Mouse (Mus musculus): ENCODE data around the gene Zar1l. TPM values are rescaled to one million over a fixed set of nuclear protein-coding genes. Genes with fewer than 3 reads are reported as not detected.

Zar1l gene
- not detected in 2 replicates for total RNA-seq (2014; rRNA removed)
- not detected in 2 replicates for polyA plus RNA-seq (2015; fragmentation: Nextera tagmentation; extraction: Ambion mirVana)

GRCm38 (mm10) chr5:150518064-150518463 lies at the start of gene Zar1l:
Zar1l (minus strand) TSS chr5:150518164.
- WGBS = 66% methylated on average over 4 of the region's 4 CpGs
- no peaks in the 10 kb centered on the region for H3K9me3 ChIP-seq (ENCODE audit: low read length)
- no peak within 1 kb of the TSS for H3K4me2 ChIP-seq (ENCODE audit: low read depth, low read length, poor library complexity, severe bottlenecking)
- ATAC-seq (ENCODE audit: low FRiP score) (no peak), DNase-seq (ENCODE audit: low spot score) (no peak)
- no peaks in the 10 kb centered on the region for H3K27me3 ChIP-seq (ENCODE audit: insufficient read depth, low read length)
- no peak within 1 kb of the TSS for H3K9ac ChIP-seq (replicated peaks; ENCODE audit: low read length, poor library complexity, severe bottlenecking)
- TF ChIP-seq CTCF (IDR thresholded peaks at IDR 0.05) = no peak
- no peak within 1 kb of the TSS for H3K4me3 ChIP-seq (ENCODE audit: low read depth, low read length)
- H3K27ac ChIP-seq (ENCODE audit: low read depth, low read length) = no peak within 1 kb of the TSS
- no peaks in the 10 kb centered on the region for H3K36me3 ChIP-seq (ENCODE audit: insufficient read depth, low read length)
- no peaks in the 10 kb centered on the region for H3K4me1 ChIP-seq (ENCODE audit: insufficient read depth, low read length)

- H3K36me3 ChIP-seq (ENCODE audit: insufficient read depth, low read length) = 0 out of 2 replicates have a peak, but pooled peaks cover 9% of the 10 kb centered on the region
- 91% methylated on average over 5 of the region's 5 CpGs for WGBS
- no peak overlapping the region for H3K27ac ChIP-seq (ENCODE audit: low read depth, low read length)
- H3K27me3 ChIP-seq (ENCODE audit: insufficient read depth, low read length) = no peaks in the 10 kb centered on the region
- no peaks in the 10 kb centered on the region for H3K4me1 ChIP-seq (ENCODE audit: insufficient read depth, low read length)
- no peak overlapping the region for H3K4me3 ChIP-seq (ENCODE audit: low read depth, low read length)
- ATAC-seq (ENCODE audit: low FRiP score) = no peak
- TF ChIP-seq CTCF (IDR thresholded peaks at IDR 0.05) = no peak
- no peak for DNase-seq (ENCODE audit: low spot score)
- no peak overlapping the region for H3K4me2 ChIP-seq (ENCODE audit: low read depth, low read length, poor library complexity, severe bottlenecking)
- no peak overlapping the region for H3K9ac ChIP-seq (replicated peaks; ENCODE audit: low read length, poor library complexity, severe bottlenecking)
- no peaks in the 10 kb centered on the region for H3K9me3 ChIP-seq (ENCODE audit: low read length)
Measured at GRCm38 (mm10) chr5:150566971-150567370, 49.0 kb upstream of the Zar1l start.

- H3K9me3 ChIP-seq (ENCODE audit: low read length) = no peaks in the 10 kb centered on the region
- H3K4me3 ChIP-seq (ENCODE audit: low read depth, low read length) = no peak overlapping the region
- no peaks in the 10 kb centered on the region for H3K27me3 ChIP-seq (ENCODE audit: insufficient read depth, low read length)
- DNase-seq (ENCODE audit: low spot score) (no peak), ATAC-seq (ENCODE audit: low FRiP score) (no peak)
- WGBS = 55% methylated on average over 3 of the region's 3 CpGs
- no peak overlapping the region for H3K9ac ChIP-seq (replicated peaks; ENCODE audit: low read length, poor library complexity, severe bottlenecking)
- H3K27ac ChIP-seq (ENCODE audit: low read depth, low read length) = no peak overlapping the region
- TF ChIP-seq CTCF (IDR thresholded peaks at IDR 0.05) = no peak
- H3K36me3 ChIP-seq (ENCODE audit: insufficient read depth, low read length) = 0 out of 2 replicates have a peak, but pooled peaks cover 9% of the 10 kb centered on the region
- H3K4me2 ChIP-seq (ENCODE audit: low read depth, low read length, poor library complexity, severe bottlenecking) = no peak overlapping the region
- H3K4me1 ChIP-seq (ENCODE audit: insufficient read depth, low read length) = no peaks in the 10 kb centered on the region
Measured at GRCm38 (mm10) chr5:150566226-150566625, 48.3 kb upstream of the Zar1l start.

GRCm38 (mm10) chr5:150564426-150564825 lies 46.5 kb upstream of the Zar1l start:
- H3K27ac ChIP-seq (ENCODE audit: low read depth, low read length) = no peak overlapping the region
- no peaks in the 10 kb centered on the region for H3K27me3 ChIP-seq (ENCODE audit: insufficient read depth, low read length)
- H3K36me3 ChIP-seq (ENCODE audit: insufficient read depth, low read length) = peaks cover 14% of the 10 kb centered on the region; the same call in 1 of the 2 replicates
- ATAC-seq (ENCODE audit: low FRiP score) = no peak
- no peak for DNase-seq (ENCODE audit: low spot score)
- no peak for TF ChIP-seq CTCF (IDR thresholded peaks at IDR 0.05)
- H3K4me2 ChIP-seq (ENCODE audit: low read depth, low read length, poor library complexity, severe bottlenecking) = no peak overlapping the region
- no peak overlapping the region for H3K9ac ChIP-seq (replicated peaks; ENCODE audit: low read length, poor library complexity, severe bottlenecking)
- 94% methylated on average over 6 of the region's 6 CpGs for WGBS
- no peaks in the 10 kb centered on the region for H3K9me3 ChIP-seq (ENCODE audit: low read length)
- H3K4me3 ChIP-seq (ENCODE audit: low read depth, low read length) = no peak overlapping the region
- H3K4me1 ChIP-seq (ENCODE audit: insufficient read depth, low read length) = no peaks in the 10 kb centered on the region

GRCm38 (mm10) chr5:150561783-150562182 lies 43.8 kb upstream of the Zar1l start:
- Histone ChIP-seq H3K36me3 (ENCODE audit: insufficient read depth, low read length) (peaks cover 9% of the 10 kb centered on the region; the same call in 1 of the 2 replicates), H3K27ac (ENCODE audit: low read depth, low read length) (no peak overlapping the region), H3K4me3 (ENCODE audit: low read depth, low read length) (no peak overlapping the region), H3K4me1 (ENCODE audit: insufficient read depth, low read length) (no peaks in the 10 kb centered on the region), H3K27me3 (ENCODE audit: insufficient read depth, low read length) (no peaks in the 10 kb centered on the region), H3K4me2 (ENCODE audit: low read depth, low read length, poor library complexity, severe bottlenecking) (no peak overlapping the region), H3K9ac (replicated peaks; ENCODE audit: low read length, poor library complexity, severe bottlenecking) (no peak overlapping the region), H3K9me3 (ENCODE audit: low read length) (no peaks in the 10 kb centered on the region)
- TF ChIP-seq CTCF (IDR thresholded peaks at IDR 0.05) = no peak
- no peak for ATAC-seq (ENCODE audit: low FRiP score)
- no peak for DNase-seq (ENCODE audit: low spot score)
- 92% methylated on average over 5 of the region's 5 CpGs for WGBS

GRCm38 (mm10) chr5:150561376-150561775 lies 43.4 kb upstream of the Zar1l start:
- Histone ChIP-seq H3K4me2 (ENCODE audit: low read depth, low read length, poor library complexity, severe bottlenecking) (no peak overlapping the region), H3K9ac (replicated peaks; ENCODE audit: low read length, poor library complexity, severe bottlenecking) (no peak overlapping the region), H3K4me1 (ENCODE audit: insufficient read depth, low read length) (no peaks in the 10 kb centered on the region), H3K4me3 (ENCODE audit: low read depth, low read length) (no peak overlapping the region), H3K27me3 (ENCODE audit: insufficient read depth, low read length) (no peaks in the 10 kb centered on the region), H3K9me3 (ENCODE audit: low read length) (no peaks in the 10 kb centered on the region), H3K36me3 (ENCODE audit: insufficient read depth, low read length) (peaks cover 9% of the 10 kb centered on the region; the same call in 1 of the 2 replicates), H3K27ac (ENCODE audit: low read depth, low read length) (no peak overlapping the region)
- ATAC-seq (ENCODE audit: low FRiP score) = no peak
- TF ChIP-seq CTCF (IDR thresholded peaks at IDR 0.05) = no peak
- no peak for DNase-seq (ENCODE audit: low spot score)

All from midbrain, postnatal 0 days (tissue).